Mouse (Mus musculus): ENCODE results near the gene Hoxb6. TPM values are rescaled to one million over a fixed set of nuclear protein-coding genes. Genes with fewer than 3 reads are reported as not detected.
A peak's percentile ranks its signal among the peaks of the same experiment; 100 is the strongest.

Hoxb6 gene
- total and polyA plus RNA-seq, 3 experiments, result 0.53 to 1.1 TPM; not detected in 1

GRCm38 (mm10) chr11:96255996-96256445 is 36.3 kb upstream of the Hoxb6 start:
- no peaks in the 10 kb centered on the region for H3K9me3 ChIP-seq (replicated peaks; ENCODE audit: low read length)
- no peak overlapping the region for H3K4me3 ChIP-seq (replicated peaks in 1 of 3; ENCODE audit: low read depth in 2 of 3, low read length in 2 of 3, poor library complexity in 1 of 3)
- H3K36me3 ChIP-seq (replicated peaks in 1 of 2; ENCODE audit: control insufficient read depth in 1 of 2, insufficient read depth in 1 of 2, low read length in 1 of 2), result no peaks in the 10 kb centered on the region
- H3K9ac ChIP-seq (ENCODE audit: insufficient read depth, low read depth), result no peak overlapping the region
- H3K79me2 ChIP-seq (replicated peaks; ENCODE audit: control insufficient read depth, extremely low read depth, insufficient read depth, poor library complexity, severe bottlenecking), result no peaks in the 10 kb centered on the region
- H3K4me1 ChIP-seq (ENCODE audit: control insufficient read depth in 1 of 2, insufficient read depth in 2 of 2), result peaks cover 7 to 14% of the 10 kb centered on the region in 2 experiments; a peak in 3 of 4 replicates
- DNase-seq (ENCODE audit: extremely low read depth), result no peak
- no peak overlapping the region for H3K27ac ChIP-seq (ENCODE audit: insufficient read depth, low read depth)
- in situ Hi-C loops (cut with MboI; ENCODE audit: low pct_ligation_motif_present, low pct_unique_long_range_greater_than_20kb, low sequenced_read_pairs) (no loop called here), dilution Hi-C loops (cut with MboI; ENCODE audit: extremely low pct_ligation_motif_present, extremely low pct_unique_long_range_greater_than_20kb, low sequenced_read_pairs) (no loop called here)
- TF ChIP-seq CTCF (conservative IDR thresholded peaks at IDR 0.05 in 1 of 2, IDR thresholded peaks at IDR 0.05 in 1 of 2; ENCODE audit: low read depth in 2 of 2, low read length in 2 of 2) (peak in 1 of 2 experiments; percentile 38; a peak in 1 of 4 replicates), CHD1 (IDR thresholded peaks at IDR 0.05; ENCODE audit: low read depth, low read length) (no peak), ZC3H11A (IDR thresholded peaks at IDR 0.05; ENCODE audit: low read depth, low read length) (no peak), SIN3A (IDR thresholded peaks at IDR 0.05; ENCODE audit: low read length) (no peak), MAZ (IDR thresholded peaks at IDR 0.05; ENCODE audit: low read depth, low read length) (no peak), ZNF384 (IDR thresholded peaks at IDR 0.05; ENCODE audit: low read depth, low read length) (no peak), PAX5 (IDR thresholded peaks at IDR 0.05; ENCODE audit: low read length) (no peak)
- no peak overlapping the region for H3K4me2 ChIP-seq (ENCODE audit: insufficient read depth, low read depth, poor library complexity, severe bottlenecking)
- H3K27me3 ChIP-seq (replicated peaks), result peaks cover 92% of the 10 kb centered on the region

- Histone ChIP-seq H3K4me1 (ENCODE audit: control insufficient read depth in 1 of 2, insufficient read depth in 2 of 2) (peaks cover 7 to 17% of the 10 kb centered on the region in 2 experiments; a peak in 3 of 4 replicates), H3K4me3 (replicated peaks in 1 of 3; ENCODE audit: low read depth in 2 of 3, low read length in 2 of 3, poor library complexity in 1 of 3) (no peak overlapping the region), H3K36me3 (replicated peaks in 1 of 2; ENCODE audit: control insufficient read depth in 1 of 2, insufficient read depth in 1 of 2, low read length in 1 of 2) (no peaks in the 10 kb centered on the region), H3K9ac (ENCODE audit: insufficient read depth, low read depth) (no peak overlapping the region), H3K27ac (ENCODE audit: insufficient read depth, low read depth) (no peak overlapping the region), H3K9me3 (replicated peaks; ENCODE audit: low read length) (no peaks in the 10 kb centered on the region), H3K79me2 (replicated peaks; ENCODE audit: control insufficient read depth, extremely low read depth, insufficient read depth, poor library complexity, severe bottlenecking) (no peaks in the 10 kb centered on the region), H3K27me3 (replicated peaks) (peaks cover 94% of the 10 kb centered on the region), H3K4me2 (ENCODE audit: insufficient read depth, low read depth, poor library complexity, severe bottlenecking) (no peak overlapping the region)
- DNase-seq (ENCODE audit: extremely low read depth), result no peak
- no peak for TF ChIP-seq NELFE (IDR thresholded peaks at IDR 0.05; ENCODE audit: low read depth, low read length)
- TF ChIP-seq MAFK (IDR thresholded peaks at IDR 0.05; ENCODE audit: insufficient replicate concordance, low read length), result no peak
- no peak for TF ChIP-seq ZKSCAN1 (IDR thresholded peaks at IDR 0.05; ENCODE audit: borderline replicate concordance, low read depth, low read length)
- no peak for TF ChIP-seq RCOR1 (conservative IDR thresholded peaks at IDR 0.05; ENCODE audit: low read depth, low read length)
- TF ChIP-seq E2F4 (IDR thresholded peaks at IDR 0.05; ENCODE audit: insufficient replicate concordance, low read depth, low read length), result no peak
- no peak for TF ChIP-seq USF1 (IDR thresholded peaks at IDR 0.05; ENCODE audit: low read depth, low read length)
- TF ChIP-seq MAX (IDR thresholded peaks at IDR 0.05; ENCODE audit: low read length), result no peak
- TF ChIP-seq ELF1 (IDR thresholded peaks at IDR 0.05; ENCODE audit: low read depth, low read length), result no peak
- TF ChIP-seq JUN (IDR thresholded peaks at IDR 0.05; ENCODE audit: insufficient read depth, low read depth, low read length), result no peak
- TF ChIP-seq MAZ (IDR thresholded peaks at IDR 0.05; ENCODE audit: low read depth, low read length), result no peak
- no peak for TF ChIP-seq CHD2 (IDR thresholded peaks at IDR 0.05; ENCODE audit: low read length)
- no peak for TF ChIP-seq SMC3 (IDR thresholded peaks at IDR 0.05; ENCODE audit: low read depth, low read length)
- TF ChIP-seq POLR2A (IDR thresholded peaks at IDR 0.05; ENCODE audit: low read depth, low read length), result no peak
- no peak for TF ChIP-seq POLR2AphosphoS2 (IDR thresholded peaks at IDR 0.05; ENCODE audit: low read depth, low read length)
- TF ChIP-seq TCF12 (IDR thresholded peaks at IDR 0.05; ENCODE audit: low read depth, low read length), result no peak
- no peak for TF ChIP-seq RAD21 (IDR thresholded peaks at IDR 0.05; ENCODE audit: low read depth, low read length)
- no peak for TF ChIP-seq JUND (conservative IDR thresholded peaks at IDR 0.05; ENCODE audit: low read depth, low read length)
- no peak for TF ChIP-seq ZNF384 (IDR thresholded peaks at IDR 0.05; ENCODE audit: low read depth, low read length)
- no peak for TF ChIP-seq CHD1 (IDR thresholded peaks at IDR 0.05; ENCODE audit: low read depth, low read length)
- no peak for TF ChIP-seq ZMIZ1 (IDR thresholded peaks at IDR 0.05; ENCODE audit: low read depth, low read length)
- dilution Hi-C loops (cut with MboI; ENCODE audit: extremely low pct_ligation_motif_present, extremely low pct_unique_long_range_greater_than_20kb, low sequenced_read_pairs), result no loop called here
- in situ Hi-C loops (cut with MboI; ENCODE audit: low pct_ligation_motif_present, low pct_unique_long_range_greater_than_20kb, low sequenced_read_pairs), result no loop called here
Observed at GRCm38 (mm10) chr11:96257141-96257540, 35.1 kb upstream of the Hoxb6 start.
